Mouse (Mus musculus): Measurements from ENCODE around the gene Xpc. TPM values are rescaled to one million over a fixed set of nuclear protein-coding genes. Genes with fewer than 3 reads are reported as not detected.

Gene Xpc
- total and polyA plus RNA-seq, 3 experiments = 15.3 to 15.5 TPM; not detected in 1

- TF ChIP-seq POLR2AphosphoS2 (IDR thresholded peaks at IDR 0.05; ENCODE audit: low read length) = no peak
- TF ChIP-seq CHD1 (IDR thresholded peaks at IDR 0.05; ENCODE audit: low read depth, low read length) = no peak
- TF ChIP-seq SIN3A (IDR thresholded peaks at IDR 0.05; ENCODE audit: low read length) = no peak
- peak; percentile 72 for TF ChIP-seq RAD21 (IDR thresholded peaks at IDR 0.05; ENCODE audit: low read depth, low read length)
- no peak for TF ChIP-seq MXI1 (IDR thresholded peaks at IDR 0.05; ENCODE audit: low read depth, low read length)
- TF ChIP-seq RCOR1 (IDR thresholded peaks at IDR 0.05; ENCODE audit: low read depth, low read length) = no peak
- no peak for TF ChIP-seq GATA1 (IDR thresholded peaks at IDR 0.05; ENCODE audit: low read depth, low read length)
- no peak for TF ChIP-seq ZMIZ1 (IDR thresholded peaks at IDR 0.05; ENCODE audit: low read depth, low read length)
- peak; percentile 65 for TF ChIP-seq SMC3 (IDR thresholded peaks at IDR 0.05; ENCODE audit: low read depth, low read length)
- TF ChIP-seq CTCF (IDR thresholded peaks at IDR 0.05 in 2 of 3, conservative IDR thresholded peaks at IDR 0.05 in 1 of 3; ENCODE audit: control insufficient read depth in 1 of 3, insufficient read depth in 1 of 3, low read depth in 2 of 3, low read length in 3 of 3, poor library complexity in 1 of 3, severe bottlenecking in 1 of 3) = peak; percentile 80 to 95 (median 87)
- peak; percentile 43 for TF ChIP-seq ZC3H11A (IDR thresholded peaks at IDR 0.05; ENCODE audit: low read depth, low read length)
- TF ChIP-seq ZNF384 (IDR thresholded peaks at IDR 0.05; ENCODE audit: low read depth, low read length) = no peak
- TF ChIP-seq TCF12 (IDR thresholded peaks at IDR 0.05; ENCODE audit: low read depth, low read length) = no peak
- Histone ChIP-seq H3K79me2 (ENCODE audit: control insufficient read depth, insufficient read depth, low read length, poor library complexity) (no peaks in the 10 kb centered on the region), H3K4me3 (ENCODE audit: control insufficient read depth in 1 of 2, insufficient read depth in 1 of 2, low read depth in 2 of 2, low read length in 2 of 2) (no peak overlapping the region), H3K9me3 (replicated peaks; ENCODE audit: insufficient read depth, low read length) (no peaks in the 10 kb centered on the region), H3K4me1 (ENCODE audit: control insufficient read depth in 1 of 2, insufficient read depth in 2 of 2, low read length in 2 of 2) (peaks cover 17 to 18% of the 10 kb centered on the region in 2 experiments), H3K36me3 (ENCODE audit: control insufficient read depth in 1 of 2, insufficient read depth in 2 of 2, low read length in 2 of 2) (peaks cover 3 to 24% of the 10 kb centered on the region in 2 experiments), H3K27me3 (ENCODE audit: control insufficient read depth in 1 of 2, insufficient read depth in 2 of 2, low read length in 2 of 2) (no peaks in the 10 kb centered on the region), H3K27ac (ENCODE audit: control insufficient read depth, low read depth, low read length) (no peak overlapping the region), H3K9ac (ENCODE audit: control insufficient read depth, low read depth, low read length, poor library complexity, severe bottlenecking) (no peak overlapping the region)
- DNase-seq (ENCODE audit: low read depth, low spot score) = peak; percentile 79
Observed at GRCm38 (mm10) chr6:91509326-91509725, 6.4 kb downstream of the Xpc start.

- no peak for DNase-seq (ENCODE audit: low read depth, low spot score)
- Histone ChIP-seq H3K36me3 (ENCODE audit: control insufficient read depth in 1 of 2, insufficient read depth in 2 of 2, low read length in 2 of 2) (peaks cover 8 to 22% of the 10 kb centered on the region in 2 experiments), H3K4me3 (ENCODE audit: control insufficient read depth in 1 of 2, insufficient read depth in 1 of 2, low read depth in 2 of 2, low read length in 2 of 2) (no peak overlapping the region), H3K9me3 (replicated peaks; ENCODE audit: insufficient read depth, low read length) (no peaks in the 10 kb centered on the region), H3K27me3 (ENCODE audit: control insufficient read depth in 1 of 2, insufficient read depth in 2 of 2, low read length in 2 of 2) (no peaks in the 10 kb centered on the region), H3K79me2 (ENCODE audit: control insufficient read depth, insufficient read depth, low read length, poor library complexity) (no peaks in the 10 kb centered on the region), H3K4me1 (ENCODE audit: control insufficient read depth in 1 of 2, insufficient read depth in 2 of 2, low read length in 2 of 2) (peaks cover 15 to 18% of the 10 kb centered on the region in 2 experiments), H3K27ac (ENCODE audit: control insufficient read depth, low read depth, low read length) (no peak overlapping the region), H3K9ac (ENCODE audit: control insufficient read depth, low read depth, low read length, poor library complexity, severe bottlenecking) (no peak overlapping the region)
- TF ChIP-seq USF1 (IDR thresholded peaks at IDR 0.05; ENCODE audit: low read depth, low read length) (peak; percentile 19; the same call in 1 of the 2 replicates), MAX (IDR thresholded peaks at IDR 0.05; ENCODE audit: low read length) (no peak)
Observed at GRCm38 (mm10) chr6:91508041-91508440, 7.6 kb downstream of the Xpc start.

- DNase-seq (ENCODE audit: low read depth, low spot score) = peak; percentile 69
- TF ChIP-seq SIN3A (IDR thresholded peaks at IDR 0.05; ENCODE audit: low read length) (peak; percentile 60; the same call in 1 of the 2 replicates), MYB (IDR thresholded peaks at IDR 0.05; ENCODE audit: low read depth, low read length) (peak; percentile 51; the same call in 1 of the 2 replicates), E2F4 (IDR thresholded peaks at IDR 0.05; ENCODE audit: borderline replicate concordance, low read depth, low read length) (no peak), ZNF384 (IDR thresholded peaks at IDR 0.05; ENCODE audit: low read depth, low read length) (no peak), HCFC1 (IDR thresholded peaks at IDR 0.05; ENCODE audit: low read depth, low read length) (peak; percentile 48; the same call in 1 of the 2 replicates), MXI1 (IDR thresholded peaks at IDR 0.05; ENCODE audit: low read depth, low read length) (peak; percentile 43; the same call in 1 of the 2 replicates), EP300 (IDR thresholded peaks at IDR 0.05; ENCODE audit: low read depth in 1 of 2, low read length in 2 of 2) (peak; percentile 29 to 55; a peak in 1 of 4 replicates), MAZ (IDR thresholded peaks at IDR 0.05; ENCODE audit: low read depth, low read length) (no peak), ELF1 (IDR thresholded peaks at IDR 0.05; ENCODE audit: low read depth, low read length) (0 out of 2 replicates have a peak, but pooled peaks have one; percentile 9)
- H3K9ac ChIP-seq (ENCODE audit: control insufficient read depth, low read depth, low read length, poor library complexity, severe bottlenecking) = no peak overlapping the region
- H3K4me1 ChIP-seq (ENCODE audit: control insufficient read depth in 1 of 2, insufficient read depth in 2 of 2, low read length in 2 of 2) = peaks cover 15 to 18% of the 10 kb centered on the region in 2 experiments
- H3K27ac ChIP-seq (ENCODE audit: control insufficient read depth, low read depth, low read length) = peak overlapping the region; percentile 71
- H3K27me3 ChIP-seq (ENCODE audit: control insufficient read depth in 1 of 2, insufficient read depth in 2 of 2, low read length in 2 of 2) = no peaks in the 10 kb centered on the region
- peaks cover 11 to 23% of the 10 kb centered on the region in 2 experiments for H3K36me3 ChIP-seq (ENCODE audit: control insufficient read depth in 1 of 2, insufficient read depth in 2 of 2, low read length in 2 of 2)
- H3K4me3 ChIP-seq (ENCODE audit: control insufficient read depth in 1 of 2, insufficient read depth in 1 of 2, low read depth in 2 of 2, low read length in 2 of 2) = no peak overlapping the region
- H3K79me2 ChIP-seq (ENCODE audit: control insufficient read depth, insufficient read depth, low read length, poor library complexity) = no peaks in the 10 kb centered on the region
- no peaks in the 10 kb centered on the region; the same call in 1 of the 2 replicates for H3K9me3 ChIP-seq (replicated peaks; ENCODE audit: insufficient read depth, low read length)
Observed at GRCm38 (mm10) chr6:91506036-91506435, 9.7 kb downstream of the Xpc start.
